Mouse (Mus musculus) layer of hippocampus, adult 9-10 months (tissue): Measurements from ENCODE around the gene Arhgef11.
A peak's percentile ranks its signal among the peaks of the same experiment; 100 is the strongest.

Experiments used
- DNase-seq: peaks from one replicate; pipeline ENCODE4 v3.0.0; 2022; ENCODE audit warnings: low spot score

Arhgef11 gene

GRCm38 (mm10) chr3:87761408-87762375 is 144.3 kb downstream of the Arhgef11 start:
- DNase-seq = no peak

GRCm38 (mm10) chr3:87763202-87763601 is 145.8 kb downstream of the Arhgef11 start:
- DNase-seq = no peak

- peak; percentile 33 for DNase-seq
Observed at GRCm38 (mm10) chr3:87763683-87764289, 146.4 kb downstream of the Arhgef11 start.

GRCm38 (mm10) chr3:87764506-87764905 is 147.1 kb downstream of the Arhgef11 start:
- DNase-seq = no peak

GRCm38 (mm10) chr3:87765091-87765490 is 147.7 kb downstream of the Arhgef11 start:
- no peak for DNase-seq

GRCm38 (mm10) chr3:87765631-87766283 is 148.4 kb downstream of the Arhgef11 start:
- DNase-seq = no peak

GRCm38 (mm10) chr3:87766284-87766667 is 148.9 kb downstream of the Arhgef11 start:
- no peak for DNase-seq

- no peak for DNase-seq
Observed at GRCm38 (mm10) chr3:87767764-87768163, 150.4 kb downstream of the Arhgef11 start.

GRCm38 (mm10) chr3:87768431-87768830 is 151.1 kb downstream of the Arhgef11 start:
- no peak for DNase-seq

GRCm38 (mm10) chr3:87768844-87769243 is 151.5 kb downstream of the Arhgef11 start:
- no peak for DNase-seq

- no peak for DNase-seq
Observed at GRCm38 (mm10) chr3:87769506-87769905, 152.1 kb downstream of the Arhgef11 start.

GRCm38 (mm10) chr3:87770280-87770679 is 152.9 kb downstream of the Arhgef11 start:
- DNase-seq = no peak

- no peak for DNase-seq
Observed at GRCm38 (mm10) chr3:87771088-87771487, 153.7 kb downstream of the Arhgef11 start.

GRCm38 (mm10) chr3:87778283-87778682 is 160.9 kb downstream of the Arhgef11 start:
- no peak for DNase-seq

- no peak for DNase-seq
Observed at GRCm38 (mm10) chr3:87779086-87779485, 161.7 kb downstream of the Arhgef11 start.

GRCm38 (mm10) chr3:87783282-87784023 is 166.1 kb downstream of the Arhgef11 start:
- DNase-seq = no peak

- no peak for DNase-seq
Observed at GRCm38 (mm10) chr3:87785156-87785555, 167.8 kb downstream of the Arhgef11 start.

GRCm38 (mm10) chr3:87785626-87786214 is 168.4 kb downstream of the Arhgef11 start:
- DNase-seq = no peak
